Mouse (Mus musculus): Measurements from ENCODE around the gene Drc3.

The Drc3 gene

GRCm38 (mm10) chr11:60335771-60336170 lies 17.4 kb upstream of the Drc3 start:
- no peak for DNase-seq (ENCODE audit: low spot score in 2 of 2)

GRCm38 (mm10) chr11:60338291-60338690 lies 14.8 kb upstream of the Drc3 start:
- no peak for DNase-seq (ENCODE audit: low spot score in 2 of 2)

GRCm38 (mm10) chr11:60339361-60339760 lies 13.8 kb upstream of the Drc3 start:
- DNase-seq (ENCODE audit: low spot score in 2 of 2): no peak

GRCm38 (mm10) chr11:60345868-60346267 lies 7.3 kb upstream of the Drc3 start:
- no peak for DNase-seq (ENCODE audit: low spot score in 2 of 2)

- DNase-seq (ENCODE audit: low spot score in 2 of 2): peak in 1 of 2 experiments; percentile 42
Measured at GRCm38 (mm10) chr11:60346537-60346936, 6.6 kb upstream of the Drc3 start.

GRCm38 (mm10) chr11:60351388-60351787 lies 1.7 kb upstream of the Drc3 start:
- no peak for DNase-seq (ENCODE audit: low spot score in 2 of 2)

- peak in 1 of 2 experiments; percentile 30 for DNase-seq (ENCODE audit: low spot score in 2 of 2)
Measured at GRCm38 (mm10) chr11:60351925-60352371, 1.2 kb upstream of the Drc3 start.

GRCm38 (mm10) chr11:60355952-60356351 lies 2.8 kb downstream of the Drc3 start:
- no peak for DNase-seq (ENCODE audit: low spot score in 2 of 2)

GRCm38 (mm10) chr11:60357116-60357515 lies 4.0 kb downstream of the Drc3 start:
- no peak for DNase-seq (ENCODE audit: low spot score in 2 of 2)

GRCm38 (mm10) chr11:60358548-60358947 lies 5.4 kb downstream of the Drc3 start:
- DNase-seq (ENCODE audit: low spot score in 2 of 2): no peak

- no peak for DNase-seq (ENCODE audit: low spot score in 2 of 2)
Measured at GRCm38 (mm10) chr11:60359138-60359537, 6.0 kb downstream of the Drc3 start.

- DNase-seq (ENCODE audit: low spot score in 2 of 2): no peak
Measured at GRCm38 (mm10) chr11:60359936-60360335, 6.8 kb downstream of the Drc3 start.

- DNase-seq (ENCODE audit: low spot score in 2 of 2): no peak
Measured at GRCm38 (mm10) chr11:60360631-60361201, 7.6 kb downstream of the Drc3 start.

GRCm38 (mm10) chr11:60366239-60367019 lies 13.3 kb downstream of the Drc3 start:
- DNase-seq (ENCODE audit: low spot score in 2 of 2): no peak

GRCm38 (mm10) chr11:60367256-60367655 lies 14.1 kb downstream of the Drc3 start:
- DNase-seq (ENCODE audit: low spot score in 2 of 2): no peak

- no peak for DNase-seq (ENCODE audit: low spot score in 2 of 2)
Measured at GRCm38 (mm10) chr11:60368909-60369308, 15.8 kb downstream of the Drc3 start.

GRCm38 (mm10) chr11:60369448-60369847 lies 16.3 kb downstream of the Drc3 start:
- DNase-seq (ENCODE audit: low spot score in 2 of 2): no peak

GRCm38 (mm10) chr11:60370431-60370830 lies 17.3 kb downstream of the Drc3 start:
- no peak for DNase-seq (ENCODE audit: low spot score in 2 of 2)

GRCm38 (mm10) chr11:60374481-60374880 lies 21.4 kb downstream of the Drc3 start:
- DNase-seq (ENCODE audit: low spot score in 2 of 2): no peak

GRCm38 (mm10) chr11:60383518-60383917 lies 30.4 kb downstream of the Drc3 start:
- DNase-seq (ENCODE audit: low spot score in 2 of 2): no peak

GRCm38 (mm10) chr11:60384762-60385421 lies 31.8 kb downstream of the Drc3 start:
- DNase-seq (ENCODE audit: low spot score in 2 of 2): no peak

- DNase-seq (ENCODE audit: low spot score in 2 of 2): no peak
Measured at GRCm38 (mm10) chr11:60385946-60386345, 32.8 kb downstream of the Drc3 start.

GRCm38 (mm10) chr11:60387944-60388343 lies 34.8 kb downstream of the Drc3 start:
- no peak for DNase-seq (ENCODE audit: low spot score in 2 of 2)
